Mouse (Mus musculus) stomach, embryonic 16.5 days (tissue): ENCODE results near the gene Zfp334. TPM values are rescaled to one million over a fixed set of nuclear protein-coding genes. Genes with fewer than 3 reads are reported as not detected.
A peak's percentile ranks its signal among the peaks of the same experiment; 100 is the strongest.

Source experiments
- ATAC-seq: fragments of 200-750 bp; cut with Nextera tagmentation; 2 replicates; pipeline ENCODE4 v1.8.0; 2017; ENCODE audit warnings: moderate number of reproducible peaks, moderate TSS enrichment; ENCODE audit not compliant: insufficient read depth, low FRiP score
- H3K27ac ChIP-seq: fragments of 300-500 bp; sonication (generic); 2 replicates; pipeline ENCODE4 v1.5.1; 2014; ENCODE audit warnings: low read length
- H3K27me3 ChIP-seq: fragments of 300-500 bp; sonication (generic); 2 replicates; pipeline ENCODE4 v1.6.1; 2014; ENCODE audit warnings: low read length, control low read depth, mixed read lengths; ENCODE audit not compliant: control insufficient read depth, insufficient read depth
- H3K36me3 ChIP-seq: fragments of 300-500 bp; sonication (generic); 2 replicates; pipeline ENCODE4 v1.6.1; 2014; ENCODE audit warnings: low read length; ENCODE audit not compliant: control insufficient read depth, insufficient read depth
- H3K4me1 ChIP-seq: fragments of 300-500 bp; sonication (generic); 2 replicates; pipeline ENCODE4 v1.6.1; 2014; ENCODE audit warnings: low read length, control low read depth, mixed read lengths; ENCODE audit not compliant: control insufficient read depth, insufficient read depth
- H3K4me2 ChIP-seq: fragments of 300-500 bp; sonication (generic); 2 replicates; pipeline ENCODE4 v1.6.1; 2014; ENCODE audit warnings: low read depth, low read length, mixed read lengths
- H3K4me3 ChIP-seq: fragments of 300-500 bp; sonication (generic); replicated peaks from 2 replicates; pipeline ENCODE4 v1.5.1; 2014; ENCODE audit warnings: mild to moderate bottlenecking, low read length
- H3K9ac ChIP-seq: fragments of 300-500 bp; sonication (generic); 2 replicates; pipeline ENCODE4 v1.6.1; 2014; ENCODE audit warnings: low read length
- H3K9me3 ChIP-seq: fragments of 300-500 bp; sonication (generic); replicated peaks from 2 replicates; pipeline ENCODE4 v1.6.1; 2016; ENCODE audit warnings: low read length, control low read depth; ENCODE audit not compliant: control insufficient read depth
- WGBS: fragments of 180-500 bp; shearing (Covaris S2); extraction: QIAGEN DNeasy Blood & Tissue Kit; methylation state at CpG from one replicate; pipeline ENCODE4 v1.1.7; 2014; 5-methylcytosine and 5-hydroxymethylcytosine counted together
- polyA plus RNA-seq: library from polyadenylated mRNA; unstranded; fragments of >200 nt; fragmentation: Nextera tagmentation; extraction: Ambion mirVana; gene quantifications from 2 replicates; pipeline ENCODE4 v1.2.1, GENCODE M21; 2015

The Zfp334 gene
- polyA plus RNA-seq, 1 experiment from 2014 or later, result 4.8 TPM

DNA sequence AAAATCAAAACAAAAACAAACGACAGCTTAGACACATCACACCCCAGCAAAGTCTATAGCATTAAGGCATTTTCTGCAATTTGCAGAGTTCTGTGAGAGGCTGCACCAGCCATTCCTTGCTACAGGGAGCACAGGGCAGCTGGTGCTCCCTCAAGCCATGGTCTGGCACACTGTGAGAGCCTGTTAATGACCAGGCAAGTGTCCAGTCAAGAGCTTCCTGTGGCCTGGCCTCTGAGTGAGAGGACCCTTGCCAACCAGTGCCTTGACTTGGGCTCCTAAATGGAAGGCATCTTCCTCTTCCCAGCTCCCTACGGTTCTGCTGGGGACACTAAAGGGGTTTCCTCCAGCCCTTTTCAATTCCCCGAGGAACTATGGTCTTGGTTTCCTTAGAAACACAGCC lies 25.8 kb upstream of the Zfp334 start:
- no peak overlapping the region for H3K27ac ChIP-seq
- H3K9me3 ChIP-seq, result no peaks in the 10 kb centered on the region
- no peaks in the 10 kb centered on the region for H3K36me3 ChIP-seq
- 49% methylated on average over 3 of the region's 3 CpGs for WGBS
- no peaks in the 10 kb centered on the region for H3K27me3 ChIP-seq
- ATAC-seq, result no peak
- no peak overlapping the region for H3K9ac ChIP-seq
- no peak overlapping the region for H3K4me3 ChIP-seq
- no peaks in the 10 kb centered on the region for H3K4me1 ChIP-seq
- H3K4me2 ChIP-seq, result no peak overlapping the region

GRCm38 (mm10) chr2:165407700-165408301 lies 19.7 kb upstream of the Zfp334 start:
- no peaks in the 10 kb centered on the region for H3K9me3 ChIP-seq
- no peak for ATAC-seq
- no peaks in the 10 kb centered on the region for H3K36me3 ChIP-seq
- H3K4me3 ChIP-seq, result no peak overlapping the region
- H3K27ac ChIP-seq, result no peak overlapping the region
- H3K27me3 ChIP-seq, result no peaks in the 10 kb centered on the region
- no peak overlapping the region for H3K4me2 ChIP-seq
- peaks cover 11% of the 10 kb centered on the region; the same call in 1 of the 2 replicates for H3K4me1 ChIP-seq
- H3K9ac ChIP-seq, result no peak overlapping the region
- 39% methylated on average over 10 of the region's 10 CpGs for WGBS

GRCm38 (mm10) chr2:165405351-165405750 lies 17.3 kb upstream of the Zfp334 start:
- WGBS, result 30% methylated on average over 6 of the region's 6 CpGs

DNA sequence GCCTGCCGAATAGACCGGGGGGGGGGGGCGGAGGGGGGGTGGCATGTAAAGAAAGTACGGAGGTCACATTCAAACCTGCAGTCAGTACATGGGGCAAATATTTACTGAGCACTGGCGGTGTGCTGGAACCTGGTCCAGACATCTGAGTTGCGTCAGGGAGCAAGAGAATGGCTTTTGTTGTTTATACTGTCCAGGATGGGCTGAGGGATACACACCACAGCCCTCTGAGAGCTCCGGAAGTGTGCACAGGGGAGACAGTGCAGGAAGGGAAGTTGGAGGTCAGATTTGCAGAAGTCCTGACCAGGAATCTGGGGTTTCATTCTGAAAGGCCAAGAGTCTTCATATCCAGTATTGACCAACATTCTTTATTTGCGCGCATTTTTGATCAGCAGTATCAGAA lies 16.9 kb upstream of the Zfp334 start:
- H3K27ac ChIP-seq, result no peak overlapping the region
- H3K9ac ChIP-seq, result no peak overlapping the region
- H3K36me3 ChIP-seq, result no peaks in the 10 kb centered on the region
- H3K27me3 ChIP-seq, result no peaks in the 10 kb centered on the region
- H3K4me2 ChIP-seq, result no peak overlapping the region
- WGBS, result 29% methylated on average over 9 of the region's 9 CpGs
- ATAC-seq, result 0 out of 2 replicates have a peak, but pooled peaks have one; percentile 12
- peaks cover 15% of the 10 kb centered on the region; the same call in 1 of the 2 replicates for H3K4me1 ChIP-seq
- H3K4me3 ChIP-seq, result no peak overlapping the region
- H3K9me3 ChIP-seq, result no peaks in the 10 kb centered on the region

More at GRCm38 (mm10) chr2:165405351-165405750, 17.3 kb upstream of the Zfp334 start:
- ATAC-seq, result peak; percentile 61; the same call in 1 of the 2 replicates
- Histone ChIP-seq H3K36me3 (no peaks in the 10 kb centered on the region), H3K9ac (no peak overlapping the region), H3K4me2 (no peak overlapping the region), H3K27ac (no peak overlapping the region), H3K4me1 (peaks cover 15% of the 10 kb centered on the region; the same call in 1 of the 2 replicates), H3K4me3 (no peak overlapping the region), H3K9me3 (no peaks in the 10 kb centered on the region), H3K27me3 (no peaks in the 10 kb centered on the region)

DNA sequence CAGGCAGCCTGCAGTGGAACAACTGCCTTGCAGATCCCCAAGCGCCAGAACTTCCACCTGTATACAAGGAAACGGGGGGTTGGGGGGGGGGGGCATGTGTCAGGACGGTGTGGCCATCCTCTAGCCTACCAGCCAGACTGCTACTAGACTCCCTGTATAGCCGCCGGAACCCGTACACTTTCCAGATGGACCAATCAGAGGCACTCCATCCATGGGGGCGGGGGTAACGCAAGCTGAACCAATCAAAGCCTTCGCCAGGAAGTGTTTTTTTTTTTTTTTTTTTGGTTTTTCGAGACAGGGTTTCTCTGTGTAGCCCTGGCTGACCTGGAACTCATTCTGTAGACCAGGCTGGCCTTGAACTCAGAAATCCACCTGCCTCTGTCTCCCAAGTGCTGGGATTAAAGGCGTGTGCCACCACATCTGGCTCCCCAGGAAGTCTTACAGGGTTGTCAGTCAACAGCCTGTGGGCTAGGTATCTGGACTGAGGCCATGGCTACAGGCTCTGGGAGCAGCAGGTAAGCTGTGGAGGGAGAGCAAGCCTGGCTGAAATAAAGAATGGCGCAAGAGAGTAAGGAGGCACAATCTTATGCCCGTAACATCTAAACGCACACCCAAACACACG lies 10.2 kb upstream of the Zfp334 start:
- WGBS, result 73% methylated on average over 15 of the region's 15 CpGs
- H3K9me3 ChIP-seq, result no peaks in the 10 kb centered on the region
- peaks cover 12% of the 10 kb centered on the region for H3K4me1 ChIP-seq
- no peak overlapping the region for H3K9ac ChIP-seq
- H3K27me3 ChIP-seq, result no peaks in the 10 kb centered on the region
- no peak overlapping the region for H3K27ac ChIP-seq
- H3K4me2 ChIP-seq, result no peak overlapping the region
- no peak overlapping the region for H3K4me3 ChIP-seq
- H3K36me3 ChIP-seq, result no peaks in the 10 kb centered on the region
- ATAC-seq, result no peak

DNA sequence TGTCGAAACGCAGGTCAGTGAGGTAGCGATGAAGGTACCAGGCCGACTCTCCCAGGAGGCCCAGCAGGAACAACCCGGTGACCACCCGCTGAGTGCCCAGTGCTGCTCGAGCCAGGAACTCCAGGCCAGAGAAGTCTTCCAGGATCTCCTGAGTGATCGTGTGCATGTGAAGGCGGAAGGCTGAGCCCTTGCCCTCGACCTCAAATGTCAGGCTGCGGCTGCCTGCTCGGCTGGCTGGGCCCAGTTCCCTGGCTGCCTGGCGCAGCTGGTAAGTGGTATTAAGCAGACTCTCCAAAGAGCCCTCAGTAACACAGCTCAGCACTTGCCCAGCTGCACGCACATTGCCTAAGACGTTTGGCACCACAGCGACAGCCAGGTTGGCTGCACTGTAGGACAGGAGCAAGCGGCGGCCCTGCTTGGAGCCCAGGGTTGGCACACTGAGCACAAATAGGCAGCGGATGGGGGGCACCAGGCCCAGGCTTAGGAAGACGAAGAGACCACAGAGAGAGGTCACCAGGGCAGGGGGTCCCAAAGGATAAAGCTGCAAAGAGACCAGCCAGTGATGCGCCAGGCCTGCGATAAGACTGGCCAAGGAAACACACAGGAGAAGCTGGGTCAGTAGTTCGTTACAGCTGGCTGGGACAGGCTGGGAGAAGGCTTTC lies 9.6 kb upstream of the Zfp334 start:
- Histone ChIP-seq H3K9ac (no peak overlapping the region), H3K4me2 (no peak overlapping the region), H3K4me3 (no peak overlapping the region), H3K9me3 (no peaks in the 10 kb centered on the region), H3K4me1 (peaks cover 12% of the 10 kb centered on the region), H3K27ac (no peak overlapping the region), H3K27me3 (no peaks in the 10 kb centered on the region), H3K36me3 (no peaks in the 10 kb centered on the region)
- no peak for ATAC-seq
- WGBS, result 71% methylated on average over 23 of the region's 23 CpGs

DNA sequence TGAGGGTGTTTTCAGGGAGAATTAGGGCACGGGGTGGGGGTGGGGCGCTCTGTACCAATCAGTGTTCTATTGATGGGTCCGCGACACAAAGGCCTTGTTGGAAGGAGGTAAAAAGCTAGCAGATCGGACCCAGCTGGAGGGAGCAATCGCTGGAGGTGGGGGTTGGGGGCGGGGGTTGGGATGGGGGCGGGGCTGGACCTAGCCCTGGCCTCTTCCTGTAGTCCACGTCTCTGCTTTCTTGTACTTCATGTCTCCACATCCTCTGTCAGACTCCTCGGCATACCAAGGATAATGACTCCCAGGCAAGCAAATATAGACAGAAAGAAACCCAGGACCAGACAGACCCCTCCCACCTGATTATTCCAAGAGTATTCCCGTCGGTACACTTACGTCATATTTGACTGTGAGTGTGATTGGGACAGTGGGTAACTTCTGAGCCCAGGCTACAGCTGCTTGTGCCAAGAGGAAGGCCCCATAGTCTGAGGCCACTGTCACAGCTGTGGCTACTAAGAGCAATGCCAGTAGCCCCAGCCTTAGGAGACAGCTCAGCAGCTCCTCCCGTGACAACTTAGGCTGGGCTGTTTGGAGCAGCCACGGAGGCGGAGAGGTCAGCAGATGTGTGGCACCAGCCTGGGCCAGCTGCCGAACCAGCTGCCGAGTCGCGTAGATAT lies 8.9 kb upstream of the Zfp334 start:
- ATAC-seq, result no peak; the same call in 1 of the 2 replicates
- H3K36me3 ChIP-seq, result no peaks in the 10 kb centered on the region
- no peak overlapping the region for H3K4me3 ChIP-seq

DNA sequence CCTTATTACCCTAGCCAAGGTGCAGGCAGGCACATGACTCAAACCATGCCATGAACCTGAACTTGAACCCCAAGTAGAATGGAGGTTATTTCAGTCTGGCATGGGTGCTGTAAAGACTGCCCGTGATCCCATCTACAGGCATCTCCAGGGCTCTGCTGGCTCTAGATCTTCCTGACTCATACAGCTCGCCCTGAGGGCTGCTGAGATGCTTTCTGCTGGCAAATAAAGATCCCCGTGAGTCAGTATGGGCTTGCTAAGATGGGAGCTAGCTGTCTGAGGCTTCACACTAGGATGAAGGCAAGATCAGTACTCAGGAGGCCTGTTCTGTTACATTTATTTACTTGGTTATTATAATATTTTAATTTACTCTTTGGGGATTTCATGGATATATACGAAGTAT lies 4.1 kb upstream of the Zfp334 start:
- 81% methylated on average over 4 of the region's 4 CpGs for WGBS
- Histone ChIP-seq H3K4me1 (peaks cover 6% of the 10 kb centered on the region), H3K9me3 (no peaks in the 10 kb centered on the region), H3K27me3 (no peaks in the 10 kb centered on the region), H3K4me2 (no peak overlapping the region), H3K27ac (no peak overlapping the region), H3K9ac (no peak overlapping the region), H3K36me3 (no peaks in the 10 kb centered on the region), H3K4me3 (no peak overlapping the region)
- no peak for ATAC-seq

More for the DNA sequence above, 8.9 kb upstream of the Zfp334 start:
- Histone ChIP-seq H3K9ac (peak overlapping the region; percentile 43; the same call in 1 of the 2 replicates), H3K27me3 (no peaks in the 10 kb centered on the region), H3K4me2 (no peak overlapping the region), H3K9me3 (no peaks in the 10 kb centered on the region), H3K4me1 (peaks cover 11% of the 10 kb centered on the region), H3K27ac (no peak overlapping the region)
- 39% methylated on average over 20 of the region's 20 CpGs for WGBS

GRCm38 (mm10) chr2:165391561-165391960 lies 3.5 kb upstream of the Zfp334 start:
- Histone ChIP-seq H3K36me3 (no peaks in the 10 kb centered on the region), H3K27ac (no peak overlapping the region), H3K4me1 (peaks cover 4% of the 10 kb centered on the region; the same call in 1 of the 2 replicates), H3K9ac (no peak overlapping the region), H3K27me3 (no peaks in the 10 kb centered on the region), H3K4me2 (no peak overlapping the region), H3K4me3 (no peak overlapping the region), H3K9me3 (no peaks in the 10 kb centered on the region)
- WGBS, result 18% methylated on average over 8 of the region's 8 CpGs
- no peak for ATAC-seq
